Mouse (Mus musculus) right cerebral cortex, postnatal 25 days (tissue): ENCODE measurements around the gene Methig1.
"Not testable (repeated sequence)": the region's sequence is repeated elsewhere in the genome, so short reads cannot be mapped to it uniquely, and the experiment has no call there.

Experiments
- DNase-seq: peaks from one replicate; pipeline ENCODE4 v3.0.0; 2022

Gene Methig1

DNA sequence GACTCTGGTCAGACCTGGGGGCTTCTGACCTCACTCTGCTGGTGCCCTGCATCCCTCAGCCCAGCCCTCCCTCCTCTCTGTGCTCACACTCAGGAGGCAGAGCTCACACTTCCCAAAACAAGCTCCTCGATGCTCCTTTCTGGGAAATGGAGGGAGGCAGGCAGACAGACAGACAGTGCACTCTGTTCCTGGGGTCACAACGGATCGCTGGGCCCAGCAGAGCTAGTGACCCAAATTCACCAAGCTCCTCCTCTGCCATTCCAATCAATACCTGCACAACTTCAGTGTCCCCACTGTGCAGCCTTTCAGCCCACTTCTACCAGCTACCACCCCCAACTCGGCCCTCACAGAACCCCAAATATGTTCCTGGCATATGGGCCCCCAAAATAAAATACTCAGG lies 48.9 kb downstream of the Methig1 start:
- DNase-seq, result no peak

- no peak for DNase-seq
These were observed 49.4 kb downstream of the Methig1 start for GRCm38 (mm10) chr15:100402347-100402746.

DNA sequence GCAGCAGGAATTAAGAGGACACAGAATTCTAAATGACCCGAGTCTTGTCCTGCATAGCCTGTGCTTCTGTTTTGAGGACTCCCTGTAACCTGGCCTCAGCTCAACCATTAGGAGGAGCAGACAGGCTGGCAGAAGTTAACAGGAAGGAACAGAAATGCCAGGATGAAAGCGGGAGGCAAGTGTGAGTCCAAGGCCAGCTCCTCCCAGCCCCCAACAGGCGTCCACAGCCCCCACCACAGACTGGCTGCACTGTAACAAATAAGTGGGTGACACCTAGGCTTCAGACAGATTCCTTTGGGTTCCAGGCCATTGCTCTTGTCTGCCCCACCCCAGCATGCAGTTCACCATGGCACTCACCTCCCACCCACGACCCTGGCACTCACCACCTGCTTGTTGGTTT lies 49.8 kb downstream of the Methig1 start:
- DNase-seq, result no peak

GRCm38 (mm10) chr15:100403318-100404000 lies 50.5 kb downstream of the Methig1 start:
- DNase-seq, result no peak

DNA sequence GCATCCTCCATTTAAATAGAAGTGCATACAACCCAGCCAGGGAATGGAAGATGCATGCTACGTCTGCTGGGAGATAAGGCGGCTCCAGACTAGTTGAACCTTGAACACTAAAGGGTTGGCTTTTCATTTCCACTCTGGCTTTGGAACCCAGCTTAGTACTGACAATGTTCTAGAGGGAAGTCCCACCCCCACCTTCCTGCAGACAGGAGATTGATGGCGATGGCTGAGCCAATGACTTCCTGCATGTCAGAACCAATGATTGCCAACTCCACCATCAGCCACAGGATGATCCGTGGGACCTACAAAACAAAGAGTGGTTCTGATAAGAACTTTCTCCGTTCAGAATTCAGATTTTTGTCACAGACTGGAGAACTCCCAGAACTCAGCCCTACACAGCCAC lies 53.1 kb downstream of the Methig1 start:
- no peak for DNase-seq

- DNase-seq, result no peak
These were observed 58.1 kb downstream of the Methig1 start for GRCm38 (mm10) chr15:100410918-100411672.

- DNase-seq, result no peak
These were observed 58.8 kb downstream of the Methig1 start for GRCm38 (mm10) chr15:100411731-100412130.

GRCm38 (mm10) chr15:100413306-100413705 lies 60.4 kb downstream of the Methig1 start:
- no peak for DNase-seq

DNA sequence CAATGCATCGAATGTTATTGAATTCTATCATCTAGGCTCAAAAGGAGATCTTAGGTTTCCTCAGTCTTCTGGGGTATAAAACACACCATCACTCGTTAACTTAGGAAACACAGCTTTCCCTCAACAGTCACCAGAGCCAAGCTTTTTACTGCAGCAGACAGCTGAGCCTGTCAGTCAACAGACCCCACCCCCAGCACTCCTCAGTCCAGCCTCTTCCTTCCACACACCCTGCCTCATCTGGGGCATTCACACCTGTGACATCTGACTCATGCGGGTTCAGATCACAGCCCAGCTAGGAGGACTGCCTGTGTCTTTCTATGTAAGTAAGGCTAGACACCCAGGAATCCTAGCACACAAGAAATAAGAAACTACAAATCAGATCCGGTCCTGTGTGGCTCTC lies 61.1 kb downstream of the Methig1 start:
- no peak for DNase-seq

DNA sequence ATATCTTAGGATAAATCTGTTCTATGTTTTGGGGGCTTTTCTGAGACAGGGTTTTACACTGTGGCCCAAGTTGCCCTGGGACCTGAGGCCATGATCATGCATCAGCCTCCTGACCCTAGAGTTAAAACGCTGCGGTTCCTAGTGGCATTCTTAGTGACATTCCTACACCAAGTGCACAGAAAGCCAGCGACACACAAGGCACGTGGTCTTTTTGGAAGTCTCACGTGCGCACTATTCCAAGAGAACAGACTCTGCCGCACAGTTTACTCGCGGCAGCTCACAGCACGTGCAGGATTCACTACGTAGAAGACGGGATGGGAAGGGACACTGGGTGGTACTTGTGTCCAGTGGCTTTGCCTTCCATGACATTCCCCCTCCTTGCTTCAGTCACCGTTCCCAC lies 62.0 kb downstream of the Methig1 start:
- DNase-seq, result no peak

- no peak for DNase-seq
These were observed 62.7 kb downstream of the Methig1 start for GRCm38 (mm10) chr15:100415684-100416083.

GRCm38 (mm10) chr15:100417854-100418450 lies 65.0 kb downstream of the Methig1 start:
- DNase-seq, result no peak

GRCm38 (mm10) chr15:100419311-100419710 lies 66.4 kb downstream of the Methig1 start:
- DNase-seq, result no peak

- DNase-seq, result no peak
These were observed 67.2 kb downstream of the Methig1 start for GRCm38 (mm10) chr15:100419901-100420745.

GRCm38 (mm10) chr15:100421059-100421757 lies 68.3 kb downstream of the Methig1 start:
- no peak for DNase-seq

GRCm38 (mm10) chr15:100421758-100422197 lies 68.8 kb downstream of the Methig1 start, which contains the start of gene Gm5475:
Gene Gm5475 (plus strand): TSS chr15:100422147.
- not testable (repeated sequence) for DNase-seq

DNA sequence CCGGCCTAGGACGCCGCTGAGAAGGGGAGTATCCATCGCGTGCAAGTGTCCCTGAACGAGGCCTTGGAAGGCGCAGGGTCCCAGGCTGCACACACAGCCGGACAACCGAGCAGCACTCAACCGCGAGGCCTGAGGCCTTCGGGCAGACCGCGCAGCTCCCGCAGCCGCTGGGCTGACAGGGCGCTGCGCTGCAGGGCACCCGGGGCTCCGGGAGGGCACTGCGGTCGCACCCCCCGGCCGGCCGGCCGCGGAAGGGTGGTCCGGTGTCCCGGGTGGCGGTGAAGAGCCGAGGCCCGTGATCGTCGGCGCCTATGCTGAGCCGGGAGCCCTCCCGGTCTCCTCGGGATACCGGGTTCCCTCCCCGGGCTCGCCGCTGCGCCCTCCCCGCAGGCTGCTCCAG lies 69.5 kb downstream of the Methig1 start:
- no peak for DNase-seq

DNA sequence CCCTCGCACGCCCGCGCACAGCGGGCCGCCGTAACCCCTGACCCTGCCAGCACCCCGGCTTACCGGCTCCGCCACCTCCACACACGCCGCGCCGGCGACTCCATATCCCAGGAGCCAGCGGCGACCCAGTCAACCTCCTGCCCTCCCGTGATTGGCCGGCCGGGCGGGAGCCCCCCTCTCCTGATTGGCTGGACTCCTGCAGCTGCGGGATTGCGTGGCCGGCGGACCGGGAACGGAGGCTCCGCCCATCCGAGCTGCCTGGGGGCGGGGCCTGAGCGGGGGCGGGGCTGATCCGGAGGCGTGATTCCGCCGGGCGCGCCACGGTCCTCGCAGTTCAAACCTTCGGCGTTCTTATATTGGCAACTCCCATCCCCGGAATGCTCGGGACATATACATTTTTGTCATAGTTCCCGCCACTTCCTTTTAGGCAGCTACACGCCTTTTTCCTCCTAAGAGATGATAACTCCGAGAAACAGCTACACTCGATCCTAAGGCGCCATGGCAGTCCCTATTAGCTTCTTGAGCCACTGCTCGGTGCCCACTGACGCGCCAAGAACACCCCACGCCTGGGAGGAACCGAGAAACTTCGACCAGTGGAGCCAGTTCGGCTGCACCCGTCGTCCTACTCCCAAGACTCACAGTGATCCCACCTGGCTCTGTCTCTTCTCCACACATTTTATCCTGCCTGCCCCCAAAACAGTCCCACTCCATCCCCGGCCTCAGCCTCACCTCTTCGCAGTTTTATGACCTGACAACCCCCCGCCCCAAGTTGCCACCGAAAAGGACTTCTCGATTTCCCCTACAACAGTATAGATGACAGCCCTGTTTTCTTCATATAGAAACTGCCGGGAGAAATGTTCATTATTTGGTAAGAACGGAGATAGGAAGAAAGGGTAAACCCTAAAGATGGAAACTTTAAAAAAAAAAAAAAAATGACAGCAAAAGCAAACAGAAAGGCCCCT lies 70.2 kb downstream of the Methig1 start:
- peak; percentile 97 for DNase-seq

GRCm38 (mm10) chr15:100423916-100424315 lies 71.0 kb downstream of the Methig1 start:
- no peak for DNase-seq

DNA sequence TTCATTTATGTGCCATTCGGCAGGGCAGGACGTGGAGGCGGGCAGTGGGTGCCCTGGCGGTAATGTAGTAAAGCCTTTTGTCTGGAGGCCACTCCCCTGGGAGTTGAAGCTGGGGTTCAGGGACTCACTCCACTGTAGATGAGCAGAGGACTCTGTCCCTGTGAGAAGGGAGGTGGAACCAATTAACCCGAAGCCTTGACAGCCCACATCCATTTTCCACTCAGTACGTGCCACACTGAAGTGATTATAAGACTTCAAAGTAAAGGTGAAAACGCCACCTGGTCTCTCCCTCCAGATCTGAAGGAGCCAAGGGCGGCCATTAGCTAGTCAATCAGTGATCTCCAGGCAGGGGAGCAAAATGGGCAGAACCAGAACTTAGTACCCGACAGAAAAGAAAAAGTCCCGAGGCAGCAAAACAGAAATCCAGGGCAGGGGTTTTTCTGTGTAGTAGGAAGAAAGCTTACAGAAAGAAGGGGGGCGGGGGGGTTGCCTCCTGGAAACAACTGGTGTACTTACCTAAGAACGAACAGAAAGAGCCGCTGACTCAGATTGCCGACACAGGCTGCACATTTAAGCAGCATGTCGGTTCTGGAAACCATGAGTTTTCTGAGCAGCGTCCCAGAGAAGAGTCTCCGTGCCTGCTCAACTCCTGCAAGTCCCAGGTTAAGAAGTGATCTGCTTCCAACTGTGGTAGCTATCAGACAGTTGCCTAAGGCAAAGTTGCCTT lies 71.6 kb downstream of the Methig1 start, which contains the start of gene Slc11a2:
TSS of gene Slc11a2 (minus strand) at position 677 of the 727 bp plus-strand sequence.
- DNase-seq, result no peak
